Mouse (Mus musculus) myocyte (in vitro differentiated cells): ENCODE data around the gene Tubb3.

ENCODE experiments used
- CEBPB ChIP-seq: IDR thresholded peaks from 2 replicates; pipeline ENCODE4 v1.6.1; 2011; ENCODE audit warnings: mild to moderate bottlenecking, moderate library complexity; ENCODE audit not compliant: poor library complexity, insufficient read depth, severe bottlenecking
- E2F4 ChIP-seq: IDR thresholded peaks from one replicate; pipeline ENCODE4 v1.6.1; 2011; ENCODE audit warnings: mild to moderate bottlenecking, control low read depth, moderate library complexity; ENCODE audit not compliant: insufficient read depth
- MAX ChIP-seq: IDR thresholded peaks from one replicate; pipeline ENCODE4 v1.6.1; 2011; ENCODE audit warnings: low read depth, mild to moderate bottlenecking, control low read depth
- MYOD1 ChIP-seq, 3 experiments: IDR thresholded peaks; one replicate each; pipeline ENCODE4 v1.6.1; 2011; ENCODE audit warnings: control low read depth in 2 of 3, low read depth in 2 of 3, mild to moderate bottlenecking in 2 of 3, moderate library complexity in 1 of 3; ENCODE audit not compliant: insufficient read length in 2 of 3, control insufficient read depth in 1 of 3
- POLR2A ChIP-seq: IDR thresholded peaks from one replicate; pipeline ENCODE4 v1.6.1; 2011; ENCODE audit warnings: low read depth, mild to moderate bottlenecking, control low read depth, moderate library complexity; ENCODE audit not compliant: insufficient read length
- POLR2AphosphoS2 ChIP-seq: IDR thresholded peaks from one replicate; pipeline ENCODE4 v1.6.1; 2011; ENCODE audit warnings: low read depth, control low read depth; ENCODE audit not compliant: insufficient read length
- SRF ChIP-seq: IDR thresholded peaks from one replicate; pipeline ENCODE4 v1.6.1; 2011; ENCODE audit warnings: low read depth; ENCODE audit not compliant: control insufficient read depth, insufficient read length
- TCF12 ChIP-seq: IDR thresholded peaks from one replicate; pipeline ENCODE4 v1.6.1; 2011; ENCODE audit warnings: mild to moderate bottlenecking, control low read depth; ENCODE audit not compliant: poor library complexity, insufficient read depth, severe bottlenecking
- TCF3 ChIP-seq: IDR thresholded peaks from one replicate; pipeline ENCODE4 v1.6.1; 2011; ENCODE audit warnings: low read depth, control low read depth; ENCODE audit not compliant: insufficient read length

GRCm38 (mm10) chr8:123445981-123446380, 34.8 kb downstream of the Tubb3 start:
- TF ChIP-seq POLR2A (no peak), MYOD1 (IDR thresholded peaks at IDR 0.05; ENCODE audit: control insufficient read depth in 1 of 3, insufficient read length in 2 of 3, low read depth in 2 of 3) (no peak), TCF3 (no peak), E2F4 (no peak), POLR2AphosphoS2 (no peak), MAX (no peak), SRF (no peak), TCF12 (no peak), CEBPB (no peak)
